Mouse (Mus musculus) lung, adult 2 months (tissue): ENCODE data around the gene Lim2. TPM values are rescaled to one million over a fixed set of nuclear protein-coding genes. Genes with fewer than 3 reads are reported as not detected.

Source experiments
- DNase-seq: peaks from one replicate; pipeline ENCODE4 v3.0.0; 2022
- H3K4me1 ChIP-seq: fragments of 200-500 bp; 2 replicates; pipeline ENCODE4 v1.6.1; 2011; ENCODE audit warnings: low read length; ENCODE audit not compliant: control insufficient read depth, insufficient read depth
- H3K4me3 ChIP-seq: fragments of 200-500 bp; replicated peaks from 2 replicates; pipeline ENCODE3; 2011; ENCODE audit warnings: low read depth, mild to moderate bottlenecking, control low read depth, low read length; ENCODE audit errors: extremely low read depth
- CTCF ChIP-seq: fragments of 200-500 bp; IDR thresholded peaks from 2 replicates; pipeline ENCODE4 v1.5.1; 2011; ENCODE audit warnings: mild to moderate bottlenecking, low read length, control low read depth; ENCODE audit not compliant: insufficient read depth
- POLR2A ChIP-seq: fragments of 200-500 bp; IDR thresholded peaks from 2 replicates; pipeline ENCODE4 v1.6.1; 2011; ENCODE audit warnings: low read depth, mild to moderate bottlenecking, control low read depth, low read length, borderline replicate concordance; ENCODE audit errors: extremely low read depth
- WGBS: fragments of 180-500 bp; shearing (Covaris S2); methylation state at CpG from one replicate; pipeline ENCODE4 v1.1.7; 2018; 5-methylcytosine and 5-hydroxymethylcytosine counted together
- polyA plus RNA-seq: library from polyadenylated mRNA; depleted of rRNA; stranded (reverse); fragments of >200 nt; gene quantifications from 2 replicates; pipeline ENCODE4 v1.2.3, GENCODE M21; 2012

The Lim2 gene
- polyA plus RNA-seq, 1 experiment: not detected

GRCm38 (mm10) chr7:43443126-43443916, 15.9 kb downstream of the Lim2 start:
- peak overlapping the region; percentile 97 for H3K4me3 ChIP-seq
- DNase-seq: peak; percentile 83
- WGBS: 1% methylated on average over 36 of the region's 36 CpGs
- no peaks in the 10 kb centered on the region for H3K4me1 ChIP-seq
- peak; percentile 81; the same call in 1 of the 2 replicates for TF ChIP-seq POLR2A
- TF ChIP-seq CTCF: no peak

DNA sequence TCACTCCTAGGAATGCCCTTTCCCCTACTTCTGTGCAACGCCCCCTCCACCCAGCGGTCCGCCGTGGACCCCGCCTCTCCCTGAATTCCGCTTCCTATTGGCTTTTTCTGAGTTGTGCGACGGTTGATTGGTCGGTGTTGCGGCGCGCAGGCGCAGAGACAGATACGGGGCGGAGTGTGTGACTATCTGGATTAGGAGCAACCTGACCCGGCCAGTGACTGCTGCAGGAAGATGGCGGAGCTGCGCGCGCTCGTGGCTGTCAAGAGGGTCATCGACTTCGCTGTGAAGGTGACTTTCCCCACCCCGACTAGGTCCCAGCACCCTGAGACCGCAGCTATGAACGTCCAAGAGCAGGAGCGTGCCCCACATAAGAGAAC, 16.4 kb downstream of the Lim2 start, which contains the start of the genes Etfb and Gm45233:
Etfb (plus strand) TSS at position 167 of the 377 bp plus-strand sequence.
Gm45233 (plus strand) TSS at position 212 of the 377 bp plus-strand sequence.
- Histone ChIP-seq H3K4me3 (peak within 1 kb of the TSS; percentile 97), H3K4me1 (no peaks in the 10 kb centered on the region; the same call in 1 of the 2 replicates)
- WGBS: 1% methylated on average over 27 of the region's 27 CpGs
- no peak for TF ChIP-seq CTCF
- peak; percentile 96; the same call in 1 of the 2 replicates for TF ChIP-seq POLR2A
- peak; percentile 86 for DNase-seq

- TF ChIP-seq POLR2A (no peak), CTCF (no peak)
- H3K4me1 ChIP-seq: no peaks in the 10 kb centered on the region; the same call in 1 of the 2 replicates
- DNase-seq: no peak
- 54% methylated on average over 4 of the region's 4 CpGs for WGBS
- H3K4me3 ChIP-seq: no peak overlapping the region
Observed at GRCm38 (mm10) chr7:43447801-43448200, 20.3 kb downstream of the Lim2 start.

- WGBS: 62% methylated on average over 3 of the region's 3 CpGs
- H3K4me1 ChIP-seq: no peaks in the 10 kb centered on the region; the same call in 1 of the 2 replicates
- no peak overlapping the region for H3K4me3 ChIP-seq
- no peak for TF ChIP-seq CTCF
- DNase-seq: no peak
Observed at GRCm38 (mm10) chr7:43448246-43448645, 20.8 kb downstream of the Lim2 start.

DNA sequence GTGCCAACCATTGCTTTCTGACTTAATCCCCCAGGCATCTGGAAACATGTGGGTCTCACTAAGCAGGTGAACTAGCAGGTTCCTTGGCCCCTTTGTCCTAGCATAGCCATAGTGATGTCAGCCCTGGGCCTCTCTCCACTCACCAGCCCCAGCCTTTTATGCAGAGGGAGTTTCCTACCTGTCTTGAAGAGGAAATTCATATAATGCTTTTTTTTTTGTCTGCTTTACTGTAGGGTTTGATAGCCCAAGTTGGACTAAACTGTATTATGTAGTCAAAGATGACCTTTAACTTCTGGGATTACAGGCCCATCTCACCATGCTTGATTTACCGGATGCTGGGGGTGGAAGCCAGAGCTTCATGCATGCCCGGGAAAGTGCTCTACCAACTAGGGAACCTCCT, 22.3 kb downstream of the Lim2 start:
- DNase-seq: no peak
- no peaks in the 10 kb centered on the region; the same call in 1 of the 2 replicates for H3K4me1 ChIP-seq
- 95% methylated on average over 2 of the region's 2 CpGs for WGBS
- TF ChIP-seq POLR2A (no peak), CTCF (no peak)
- no peak overlapping the region for H3K4me3 ChIP-seq

DNA sequence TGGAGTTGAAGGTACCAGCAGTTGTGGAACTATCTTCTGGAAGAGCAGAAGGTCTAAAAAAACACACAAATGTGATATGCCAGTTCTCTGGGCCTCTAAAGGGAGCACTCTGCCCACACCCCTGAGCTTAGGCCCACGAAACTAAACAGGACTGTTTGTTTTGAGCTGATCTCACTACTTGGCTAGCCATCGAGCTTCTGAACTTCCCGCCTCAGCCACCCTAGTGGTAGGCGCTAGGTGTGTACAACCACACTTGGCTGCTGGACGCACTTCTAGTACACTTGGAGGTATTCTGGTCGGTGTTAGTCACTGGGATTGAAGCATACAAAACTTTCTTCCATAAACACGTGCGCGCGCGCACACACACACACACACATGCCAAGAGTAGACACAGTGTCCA, 24.3 kb downstream of the Lim2 start:
- Histone ChIP-seq H3K4me3 (no peak overlapping the region), H3K4me1 (no peaks in the 10 kb centered on the region; the same call in 1 of the 2 replicates)
- 78% methylated on average over 11 of the region's 11 CpGs for whole genome bisulfite sequencing
- TF ChIP-seq CTCF (no peak), POLR2A (no peak)
- DNase-seq: no peak

DNA sequence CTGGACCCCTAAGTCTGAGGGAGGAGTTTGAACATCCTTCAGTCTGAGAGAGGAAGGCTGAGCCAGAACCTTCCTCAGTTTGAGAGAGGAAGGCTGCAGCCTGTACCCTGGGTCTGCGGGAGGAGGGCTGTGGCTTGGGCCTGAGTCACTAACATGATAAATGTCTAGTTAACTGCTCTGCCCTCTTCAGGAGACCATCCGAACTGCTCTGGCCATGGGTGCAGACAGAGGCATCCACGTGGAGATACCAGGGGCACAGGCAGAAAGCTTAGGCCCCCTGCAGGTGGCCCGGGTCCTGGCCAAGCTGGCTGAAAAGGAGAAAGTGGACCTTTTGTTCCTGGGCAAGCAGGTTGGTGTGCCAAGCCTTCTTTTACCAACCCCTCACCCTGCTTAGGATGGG, 25.1 kb downstream of the Lim2 start:
- Histone ChIP-seq H3K4me3 (no peak overlapping the region), H3K4me1 (no peaks in the 10 kb centered on the region; the same call in 1 of the 2 replicates)
- DNase-seq: no peak
- 51% methylated on average over 4 of the region's 4 CpGs for WGBS
- TF ChIP-seq POLR2A: no peak
- TF ChIP-seq CTCF: no peak

DNA sequence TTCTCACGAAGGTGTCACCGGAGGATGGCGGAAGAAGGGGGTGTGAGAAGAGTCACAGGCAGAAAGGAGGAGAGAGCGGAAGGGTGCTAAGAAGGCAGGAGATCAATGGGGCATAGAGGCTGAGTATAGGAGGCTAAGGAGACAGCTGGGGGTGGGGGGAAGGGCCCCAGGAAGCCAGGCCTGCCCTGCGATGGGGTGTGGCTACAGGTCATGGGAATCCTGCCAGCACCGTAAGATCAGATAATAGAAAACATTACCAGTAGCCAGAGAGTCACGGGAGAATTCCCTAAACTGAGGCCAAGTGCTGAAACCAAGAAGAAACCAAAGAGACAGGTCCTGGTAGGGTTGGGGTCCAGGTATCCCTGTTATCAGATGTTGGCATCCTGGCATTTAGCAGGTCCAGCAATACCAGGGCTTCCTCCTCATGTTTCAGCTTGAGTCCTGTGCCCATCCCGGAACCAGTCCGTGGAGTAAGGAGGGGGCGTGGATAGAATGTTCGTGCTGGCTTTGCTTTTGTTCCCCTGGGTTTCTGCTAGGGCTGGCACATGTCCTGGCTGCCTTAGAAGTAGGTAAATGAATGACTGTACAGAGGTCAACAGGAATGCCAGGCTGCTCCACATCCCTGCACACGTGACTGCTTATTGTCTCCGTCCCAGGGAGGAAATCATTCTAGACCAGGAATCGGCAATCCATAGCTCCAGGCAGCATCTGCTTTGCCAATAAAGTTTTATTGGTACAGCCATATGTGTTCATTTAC, 26.3 kb downstream of the Lim2 start:
- WGBS: 53% methylated on average over 14 of the region's 14 CpGs
- H3K4me3 ChIP-seq: no peak overlapping the region
- DNase-seq: peak; percentile 21
- H3K4me1 ChIP-seq: no peaks in the 10 kb centered on the region
- no peak for TF ChIP-seq CTCF

- H3K4me3 ChIP-seq: no peak overlapping the region
- no peaks in the 10 kb centered on the region for H3K4me1 ChIP-seq
- 71% methylated on average over 6 of the region's 6 CpGs for WGBS
- TF ChIP-seq POLR2A: no peak
- no peak for TF ChIP-seq CTCF
- DNase-seq: no peak
Observed at GRCm38 (mm10) chr7:43454371-43454770, 26.9 kb downstream of the Lim2 start.

GRCm38 (mm10) chr7:43462851-43463250, 35.4 kb downstream of the Lim2 start, which contains the start of gene Vsig10l:
TSS of gene Vsig10l (plus strand) at chr7:43463151.
- 61% methylated on average over 4 of the region's 4 CpGs for WGBS
- Histone ChIP-seq H3K4me3 (no peak within 1 kb of the TSS), H3K4me1 (peaks cover 5% of the 10 kb centered on the region; the same call in 1 of the 2 replicates)
- no peak for DNase-seq
- no peak for TF ChIP-seq CTCF
- TF ChIP-seq POLR2A: no peak
